Mouse (Mus musculus) midbrain, embryonic 16.5 days (tissue): ENCODE results near the gene Tubb4b. TPM values are rescaled to one million over a fixed set of nuclear protein-coding genes. Genes with fewer than 3 reads are reported as not detected.

Experiments used
- ATAC-seq: fragments of 200-750 bp; cut with Nextera tagmentation; 2 replicates; pipeline ENCODE4 v1.8.0; 2017; ENCODE audit warnings: moderate TSS enrichment
- H3K27ac ChIP-seq: fragments of 300-500 bp; sonication (generic); 2 replicates; pipeline ENCODE4 v1.5.1; 2014; ENCODE audit warnings: mild to moderate bottlenecking, low read length, mixed read lengths
- H3K27me3 ChIP-seq: fragments of 300-500 bp; sonication (generic); 2 replicates; pipeline ENCODE4 v1.6.1; 2014; ENCODE audit warnings: low read depth, low read length, mixed read lengths; ENCODE audit not compliant: control insufficient read depth, insufficient read depth
- H3K36me3 ChIP-seq: fragments of 300-500 bp; sonication (generic); 2 replicates; pipeline ENCODE4 v1.6.1; 2014; ENCODE audit warnings: mild to moderate bottlenecking, low read length, moderate library complexity, mixed read lengths; ENCODE audit not compliant: control insufficient read depth, insufficient read depth
- H3K4me1 ChIP-seq: fragments of 300-500 bp; sonication (generic); 2 replicates; pipeline ENCODE4 v1.6.1; 2014; ENCODE audit warnings: mild to moderate bottlenecking, low read length, mixed read lengths; ENCODE audit not compliant: control insufficient read depth, insufficient read depth
- H3K4me2 ChIP-seq: fragments of 300-500 bp; sonication (generic); 2 replicates; pipeline ENCODE4 v1.6.1; 2014; ENCODE audit warnings: mild to moderate bottlenecking, low read length, mixed read lengths
- H3K4me3 ChIP-seq: fragments of 300-500 bp; sonication (generic); 2 replicates; pipeline ENCODE4 v1.5.1; 2014; ENCODE audit warnings: low read depth, mild to moderate bottlenecking, low read length, moderate library complexity, mixed read lengths
- H3K9ac ChIP-seq: fragments of 300-500 bp; sonication (generic); 2 replicates; pipeline ENCODE4 v1.6.1; 2014; ENCODE audit warnings: low read depth, low read length, mixed read lengths
- H3K9me3 ChIP-seq: fragments of 300-500 bp; sonication (generic); replicated peaks from 2 replicates; pipeline ENCODE4 v1.6.1; 2014; ENCODE audit warnings: mild to moderate bottlenecking, low read length, mixed read lengths; ENCODE audit not compliant: control insufficient read depth, poor library complexity, severe bottlenecking
- WGBS: fragments of 180-500 bp; shearing (Covaris S2); extraction: QIAGEN DNeasy Blood & Tissue Kit; methylation state at CpG from one replicate; pipeline ENCODE4 v1.1.7; 2014; 5-methylcytosine and 5-hydroxymethylcytosine counted together
- polyA plus RNA-seq: library from polyadenylated mRNA; unstranded; fragments of >200 nt; fragmentation: Nextera tagmentation; extraction: Ambion mirVana; gene quantifications from 2 replicates; pipeline ENCODE4 v1.2.1, GENCODE M21; 2015

Gene Tubb4b
- 366 and 421 TPM in 2 replicates for polyA plus RNA-seq

DNA sequence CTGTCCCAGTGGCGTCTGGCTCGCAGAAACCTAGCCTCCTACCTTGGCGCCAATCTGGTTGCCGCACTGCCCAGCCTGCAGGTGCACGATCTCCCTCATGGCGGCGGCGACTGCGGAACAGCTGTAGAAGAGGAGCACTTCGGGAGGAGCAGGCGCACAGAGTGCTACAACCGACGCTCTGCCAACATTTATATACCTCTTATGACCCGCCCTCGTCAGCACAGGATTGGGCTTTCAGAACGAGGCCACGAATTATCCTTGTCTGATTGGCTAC lies at the start of gene Tubb4b:
Gene Tubb4b (minus strand): TSS at position 211 of the 274 bp plus-strand sequence.
- Histone ChIP-seq H3K27ac (peak within 1 kb of the TSS; percentile 97), H3K4me2 (peak within 1 kb of the TSS; percentile 97), H3K4me3 (peak within 1 kb of the TSS; percentile 84), H3K9me3 (no peaks in the 10 kb centered on the region), H3K4me1 (peaks cover 15% of the 10 kb centered on the region), H3K9ac (peak within 1 kb of the TSS; percentile 86), H3K36me3 (no peaks in the 10 kb centered on the region), H3K27me3 (no peaks in the 10 kb centered on the region)
- 0% methylated on average over 17 of the region's 17 CpGs for WGBS
- ATAC-seq = no peak

- H3K9ac ChIP-seq = peak overlapping the region; percentile 94
- peak overlapping the region; percentile 99 for H3K4me2 ChIP-seq
- H3K4me3 ChIP-seq = peak overlapping the region; percentile 89
- peaks cover 28% of the 10 kb centered on the region for H3K4me1 ChIP-seq
- ATAC-seq = no peak
- H3K36me3 ChIP-seq = peaks cover 28% of the 10 kb centered on the region
- WGBS = 42% methylated on average over 16 of the region's 16 CpGs
- no peaks in the 10 kb centered on the region for H3K27me3 ChIP-seq
- peak overlapping the region; percentile 73 for H3K27ac ChIP-seq
- H3K9me3 ChIP-seq = no peaks in the 10 kb centered on the region
These were observed 48.5 kb upstream of the Tubb4b start for GRCm38 (mm10) chr2:25273010-25273409.

DNA sequence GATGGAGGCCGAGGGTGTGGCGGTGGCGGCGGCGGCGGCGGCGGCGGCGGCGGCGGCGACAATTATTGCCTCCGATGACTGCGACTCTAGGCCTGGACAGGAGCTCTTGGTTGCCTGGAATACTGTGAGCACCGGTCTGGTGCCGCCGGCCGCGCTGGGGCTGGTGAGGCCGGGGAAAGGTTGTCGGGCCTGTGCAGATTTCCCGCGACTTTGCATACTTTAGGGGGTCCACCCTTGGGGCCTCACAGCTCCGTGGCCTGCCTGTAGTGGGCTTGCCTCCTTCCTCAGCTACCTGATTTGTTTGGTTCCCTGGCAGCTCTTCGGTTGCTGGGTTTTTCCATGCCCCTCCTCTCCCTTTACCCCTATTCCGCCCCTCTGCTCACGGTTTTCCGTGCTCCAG lies 48.0 kb upstream of the Tubb4b start:
- H3K27ac ChIP-seq = peak overlapping the region; percentile 73
- peak overlapping the region; percentile 99 for H3K4me2 ChIP-seq
- peaks cover 23% of the 10 kb centered on the region for H3K36me3 ChIP-seq
- peak overlapping the region; percentile 94 for H3K9ac ChIP-seq
- peaks cover 29% of the 10 kb centered on the region for H3K4me1 ChIP-seq
- H3K4me3 ChIP-seq = peak overlapping the region; percentile 89
- peak; percentile 72 for ATAC-seq
- under 1% methylated on average over 29 of the region's 29 CpGs for WGBS
- H3K27me3 ChIP-seq = no peaks in the 10 kb centered on the region
- H3K9me3 ChIP-seq = no peaks in the 10 kb centered on the region

DNA sequence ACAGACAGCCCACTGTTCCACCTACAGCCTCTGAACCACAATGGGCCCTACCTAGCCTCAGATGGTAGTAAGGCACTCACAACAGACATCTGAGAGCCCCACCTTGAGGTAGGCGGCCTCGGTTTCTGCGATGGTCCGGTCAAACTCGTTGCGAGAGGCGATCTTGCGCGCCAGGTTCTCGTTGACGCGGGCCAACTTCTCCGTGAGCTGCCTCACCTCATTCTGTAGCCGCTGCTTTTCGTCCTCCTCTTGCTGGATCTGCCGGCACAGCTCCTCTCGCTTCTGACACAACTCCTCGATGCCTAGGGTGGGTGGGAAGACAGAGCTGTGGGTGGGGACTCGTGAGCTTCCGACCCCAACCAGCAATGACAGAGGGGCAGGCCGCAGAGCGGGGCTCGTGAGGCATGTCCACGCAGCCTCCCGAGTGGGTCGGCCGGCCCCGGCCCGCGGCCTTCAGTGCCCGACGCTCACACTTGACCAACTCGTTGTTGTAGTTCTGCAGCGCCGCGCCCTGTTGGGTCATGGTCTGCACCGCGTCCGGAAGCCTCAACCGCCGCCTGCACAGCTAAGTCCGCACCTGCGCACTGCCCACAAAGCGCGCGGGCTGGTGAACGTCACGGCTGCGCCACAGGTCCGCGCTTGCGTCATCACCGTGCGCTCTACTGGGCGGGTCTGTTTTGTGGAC lies 47.5 kb upstream of the Tubb4b start, which contains the start of the genes Ssna1 and Anapc2:
Gene Ssna1 (minus strand): TSS at position 612 of the 685 bp plus-strand sequence.
Gene Anapc2 (plus strand): TSS at position 652 of the 685 bp plus-strand sequence.
- Histone ChIP-seq H3K27ac (peak within 1 kb of the TSS; percentile 73), H3K4me2 (peak within 1 kb of the TSS; percentile 99), H3K27me3 (no peaks in the 10 kb centered on the region), H3K4me1 (peaks cover 34% of the 10 kb centered on the region), H3K9ac (peak within 1 kb of the TSS; percentile 94), H3K36me3 (peaks cover 22% of the 10 kb centered on the region), H3K4me3 (peak within 1 kb of the TSS; percentile 89), H3K9me3 (no peaks in the 10 kb centered on the region)
- ATAC-seq = peak; percentile 94
- under 1% methylated on average over 55 of the region's 55 CpGs for WGBS

DNA sequence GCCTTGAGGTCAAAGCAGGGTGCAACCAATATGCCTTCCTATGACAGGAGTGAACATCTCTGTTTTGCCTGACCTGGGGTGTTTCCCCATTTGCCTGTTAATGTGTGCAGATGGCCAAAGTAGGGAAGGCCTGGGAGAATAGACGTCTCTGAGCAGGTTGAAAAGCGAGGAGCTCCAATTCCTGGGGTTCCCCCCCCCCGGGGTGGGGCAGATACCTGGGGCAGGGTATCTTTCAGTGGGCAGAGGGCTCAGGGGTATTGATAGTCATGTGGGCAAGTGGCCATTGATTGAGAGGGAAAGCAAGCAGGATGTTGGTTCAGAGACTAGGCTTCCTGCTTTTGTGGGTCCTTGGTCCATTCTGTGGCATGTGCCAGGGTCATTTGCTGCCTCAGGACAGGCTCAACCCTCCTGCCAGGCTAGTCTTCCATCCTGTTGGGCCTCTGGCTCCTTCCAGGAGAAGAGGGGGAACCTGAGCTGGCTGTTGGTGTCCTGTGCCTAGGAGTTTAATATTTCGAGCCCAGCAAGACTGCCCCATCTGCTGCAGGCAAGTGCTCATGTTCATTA lies 43.3 kb upstream of the Tubb4b start:
- no peak for ATAC-seq
- H3K4me3 ChIP-seq = no peak overlapping the region
- no peak overlapping the region for H3K4me2 ChIP-seq
- H3K27me3 ChIP-seq = peaks cover 6% of the 10 kb centered on the region
- 73% methylated on average over 4 of the region's 4 CpGs for WGBS
- no peaks in the 10 kb centered on the region for H3K9me3 ChIP-seq
- no peak overlapping the region for H3K27ac ChIP-seq
- H3K36me3 ChIP-seq = peaks cover 5% of the 10 kb centered on the region; the same call in 1 of the 2 replicates
- H3K9ac ChIP-seq = no peak overlapping the region
- H3K4me1 ChIP-seq = peaks cover 59% of the 10 kb centered on the region

DNA sequence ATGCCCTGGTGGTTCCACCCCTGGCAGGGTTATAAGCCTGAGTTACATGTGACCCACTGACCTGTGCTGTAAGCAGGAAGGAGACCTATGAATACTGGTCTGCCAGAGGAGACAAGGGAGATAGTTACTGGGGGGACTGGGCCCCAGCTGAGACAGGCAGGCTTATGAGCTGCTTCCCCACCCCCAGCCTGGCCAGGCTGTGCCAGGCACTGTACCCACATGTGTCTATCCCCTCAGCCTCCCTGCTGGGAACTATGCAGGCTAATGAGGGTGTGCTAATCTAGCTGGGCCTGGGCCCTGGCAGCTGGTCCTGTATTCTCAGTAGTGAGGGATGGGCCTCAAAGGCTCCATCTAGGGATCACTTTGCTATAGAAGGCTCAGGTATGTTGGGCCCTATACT lies 42.7 kb upstream of the Tubb4b start:
- Histone ChIP-seq H3K36me3 (peaks cover 5% of the 10 kb centered on the region; the same call in 1 of the 2 replicates), H3K9ac (no peak overlapping the region; the same call in 1 of the 2 replicates), H3K27me3 (peaks cover 6% of the 10 kb centered on the region), H3K4me2 (no peak overlapping the region), H3K4me3 (no peak overlapping the region), H3K9me3 (no peaks in the 10 kb centered on the region), H3K27ac (no peak overlapping the region), H3K4me1 (peaks cover 59% of the 10 kb centered on the region)
- ATAC-seq = no peak

GRCm38 (mm10) chr2:25266720-25267119 lies 42.2 kb upstream of the Tubb4b start:
- no peak for ATAC-seq
- H3K4me1 ChIP-seq = peaks cover 62% of the 10 kb centered on the region

DNA sequence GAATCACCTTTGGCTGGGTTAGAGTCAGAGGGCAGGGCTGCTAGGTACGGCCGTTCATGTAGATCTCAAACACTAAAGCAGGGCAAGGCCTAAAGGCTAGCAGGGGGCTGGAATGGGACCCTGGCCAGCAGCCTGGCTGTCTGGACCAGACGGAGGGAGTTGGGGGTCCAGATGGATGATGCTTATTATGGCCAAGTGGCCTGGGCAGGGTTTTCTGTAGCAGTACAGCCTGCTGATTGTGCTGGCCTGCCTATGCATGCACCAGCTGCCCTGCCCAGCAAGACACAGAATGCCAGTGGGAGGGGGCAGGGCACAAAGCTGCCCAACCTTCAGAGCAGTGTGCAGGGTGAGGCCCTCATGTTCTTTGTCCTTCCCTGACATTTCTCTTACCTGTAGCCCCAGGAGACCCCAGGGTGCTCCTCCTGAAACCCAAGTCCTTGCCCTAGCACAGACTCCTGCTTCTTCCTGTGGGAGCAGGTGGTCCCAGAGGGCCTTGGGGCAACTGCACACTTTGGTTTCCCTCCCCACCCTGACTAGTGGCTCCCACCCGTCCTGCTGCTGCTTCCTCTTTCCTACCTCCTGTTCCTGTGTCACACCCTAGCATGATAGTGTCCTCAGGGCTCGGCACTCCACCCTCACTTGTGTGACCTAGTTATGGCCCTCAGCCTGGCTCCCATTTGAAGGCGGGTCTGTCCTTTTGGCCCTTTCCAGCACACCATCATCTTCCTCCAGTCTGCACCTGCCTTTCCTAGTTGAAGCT lies 41.6 kb upstream of the Tubb4b start:
- H3K9me3 ChIP-seq = no peaks in the 10 kb centered on the region
- peaks cover 5% of the 10 kb centered on the region; the same call in 1 of the 2 replicates for H3K36me3 ChIP-seq
- H3K27ac ChIP-seq = no peak overlapping the region
- peaks cover 6% of the 10 kb centered on the region for H3K27me3 ChIP-seq
- H3K4me1 ChIP-seq = peaks cover 57% of the 10 kb centered on the region
- H3K9ac ChIP-seq = peak overlapping the region; percentile 39
- 0 out of 2 replicates have a peak overlapping the region, but pooled peaks have one; percentile 0 for H3K4me3 ChIP-seq
- ATAC-seq = no peak
- H3K4me2 ChIP-seq = peak overlapping the region; percentile 100
- 61% methylated on average over 6 of the region's 6 CpGs for WGBS

More at GRCm38 (mm10) chr2:25266720-25267119, 42.2 kb upstream of the Tubb4b start:
- no peak overlapping the region for H3K27ac ChIP-seq
- H3K9ac ChIP-seq = peak overlapping the region; percentile 39; the same call in 1 of the 2 replicates
- WGBS = 24% methylated on average over 2 of the region's 2 CpGs
- no peaks in the 10 kb centered on the region for H3K9me3 ChIP-seq
- peak overlapping the region; percentile 21; the same call in 1 of the 2 replicates for H3K4me2 ChIP-seq
- H3K4me3 ChIP-seq = no peak overlapping the region
- peaks cover 6% of the 10 kb centered on the region for H3K27me3 ChIP-seq
- H3K36me3 ChIP-seq = peaks cover 5% of the 10 kb centered on the region; the same call in 1 of the 2 replicates
